Mouse (Mus musculus) layer of hippocampus, postnatal 14 days (tissue): Measurements from ENCODE around the gene Smndc1. TPM values are rescaled to one million over a fixed set of nuclear protein-coding genes. Genes with fewer than 3 reads are reported as not detected.

ENCODE experiments used
- DNase-seq, 2 experiments: peaks; one replicate each; pipeline ENCODE4 v3.0.0; 2021 to 2022; ENCODE audit warnings: low spot score in 2 of 2, mixed read lengths in 1 of 2
- total RNA-seq, 2 experiments: library from RNA; stranded (reverse); gene quantifications; 2 replicates each; pipeline ENCODE4 v1.2.3; 2021

Gene Smndc1
- total RNA-seq, 2 experiments from 2014 or later, result 34.9 to 36.8 TPM

DNA sequence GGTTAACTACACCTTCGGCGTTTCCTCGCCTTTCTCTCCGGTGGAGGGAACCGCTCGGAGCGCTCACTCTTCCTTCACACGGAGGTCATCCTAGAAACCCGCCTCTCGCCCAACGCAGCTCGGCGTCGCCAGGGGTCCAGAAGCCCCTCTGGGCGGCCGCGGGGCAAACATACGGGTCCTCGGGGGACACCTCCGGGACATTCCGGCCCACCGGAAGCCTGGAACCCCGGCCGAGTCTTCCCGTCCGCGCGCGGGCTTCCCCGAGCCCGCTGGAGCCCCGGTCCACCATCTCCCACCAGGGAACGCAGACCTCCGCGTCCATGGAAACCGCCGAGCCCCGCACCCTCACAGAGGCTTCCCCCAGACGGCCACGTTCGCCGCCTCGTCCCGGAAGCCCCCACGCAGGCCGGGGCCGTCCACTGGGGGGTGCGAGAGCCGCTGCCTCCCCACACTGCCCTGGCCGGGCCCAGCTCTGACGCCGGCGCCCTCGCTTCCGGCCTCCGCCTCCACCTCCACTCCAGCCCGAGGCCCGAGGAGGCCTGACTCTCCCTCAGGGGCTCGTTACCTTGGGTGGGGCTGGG lies 437 bp downstream of the Smndc1 start:
- no peak for DNase-seq

DNA sequence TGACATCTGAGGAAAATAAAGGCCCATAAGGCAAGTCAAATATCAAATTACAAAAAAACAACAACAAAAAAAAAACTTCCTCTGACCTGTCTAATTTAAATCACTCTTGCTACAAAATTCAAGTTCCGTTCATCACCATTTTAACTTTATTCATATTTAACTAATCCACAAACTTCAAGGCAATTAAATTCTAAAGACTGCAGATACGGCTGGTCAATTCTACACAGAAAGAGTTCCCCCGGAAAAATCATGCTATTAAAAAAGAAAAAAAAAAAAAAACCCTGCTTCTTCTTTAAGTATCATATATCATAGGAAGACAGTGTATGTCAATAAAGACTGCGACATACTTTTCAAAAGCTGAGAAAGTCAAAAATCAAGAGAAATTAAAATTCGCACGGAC lies 961 bp downstream of the Smndc1 start:
- no peak for DNase-seq

DNA sequence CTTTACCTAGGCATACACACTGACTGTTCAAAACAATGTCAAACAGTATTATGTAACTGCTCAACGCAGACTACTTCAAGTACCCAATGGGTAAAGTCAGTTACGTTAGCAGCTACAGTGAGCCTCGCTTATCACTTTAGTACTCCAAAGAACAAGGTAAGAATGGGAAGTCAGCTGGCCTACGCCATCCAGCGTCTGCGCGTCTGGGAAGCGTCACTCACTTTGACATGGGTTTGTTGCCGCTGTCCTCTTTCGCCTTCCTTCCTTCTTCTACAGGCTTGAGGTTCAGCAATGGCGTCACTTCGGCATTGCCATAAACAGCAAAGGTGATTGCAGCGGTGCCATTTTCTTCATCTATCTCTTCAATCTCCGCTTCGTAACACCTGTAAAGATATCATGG lies 7.0 kb downstream of the Smndc1 start:
- no peak for DNase-seq

DNA sequence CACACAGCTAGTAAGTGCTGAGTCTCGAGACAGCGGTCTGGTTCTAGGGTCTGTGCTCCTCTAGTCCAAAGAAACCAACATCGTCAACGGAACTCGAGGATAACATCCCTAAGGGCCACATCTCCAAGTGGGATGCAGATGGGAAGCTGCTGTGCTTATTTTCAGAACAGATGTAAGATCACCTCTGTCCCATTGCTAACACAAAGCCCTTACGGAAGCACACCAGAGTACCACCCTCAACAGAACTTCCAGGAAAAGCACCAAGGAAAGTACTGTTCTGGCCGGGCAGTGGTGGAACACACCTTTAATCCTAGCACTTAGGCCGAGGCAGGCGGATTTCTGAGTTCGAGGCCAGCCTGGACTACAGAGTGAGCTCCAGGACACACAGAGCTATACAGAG lies 12.0 kb downstream of the Smndc1 start:
- no peak for DNase-seq

DNA sequence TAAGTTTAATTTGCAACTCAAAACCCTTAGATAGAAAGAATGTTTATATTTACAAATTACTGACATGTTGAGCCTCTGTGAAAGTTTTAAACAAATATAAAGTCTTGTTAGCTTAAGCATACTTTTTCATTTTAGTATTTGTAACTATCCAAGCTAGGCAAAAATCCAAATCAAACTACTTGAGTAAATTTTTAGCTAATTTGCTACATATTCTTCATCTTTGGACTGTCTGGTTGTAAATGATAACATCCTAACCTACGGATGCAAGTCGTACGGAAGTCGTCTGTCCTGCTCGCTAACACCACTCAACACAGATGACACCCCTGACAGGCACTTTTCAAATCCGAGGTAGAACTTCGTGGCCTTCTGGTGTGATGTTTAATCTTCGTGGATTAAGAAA lies 12.7 kb downstream of the Smndc1 start:
- DNase-seq, result no peak

DNA sequence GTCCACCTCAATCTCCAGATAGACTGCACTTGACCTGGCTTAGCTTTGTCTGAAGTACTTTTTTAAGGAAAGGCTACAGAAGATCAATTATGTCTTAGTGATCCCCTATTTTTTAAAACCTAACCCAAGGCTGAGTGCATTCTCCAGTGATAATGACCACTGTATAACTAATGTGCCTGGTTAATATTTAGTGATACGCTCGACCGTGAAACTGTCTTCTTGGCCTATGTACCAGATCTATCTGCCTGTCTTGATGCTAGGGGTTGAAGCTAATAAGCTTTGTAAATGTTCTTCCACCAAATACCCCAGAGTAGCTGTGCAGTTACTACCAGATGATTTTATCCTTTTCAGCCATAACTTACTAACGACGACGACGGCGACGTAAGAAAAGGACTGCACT lies 14.6 kb downstream of the Smndc1 start:
- no peak for DNase-seq

DNA sequence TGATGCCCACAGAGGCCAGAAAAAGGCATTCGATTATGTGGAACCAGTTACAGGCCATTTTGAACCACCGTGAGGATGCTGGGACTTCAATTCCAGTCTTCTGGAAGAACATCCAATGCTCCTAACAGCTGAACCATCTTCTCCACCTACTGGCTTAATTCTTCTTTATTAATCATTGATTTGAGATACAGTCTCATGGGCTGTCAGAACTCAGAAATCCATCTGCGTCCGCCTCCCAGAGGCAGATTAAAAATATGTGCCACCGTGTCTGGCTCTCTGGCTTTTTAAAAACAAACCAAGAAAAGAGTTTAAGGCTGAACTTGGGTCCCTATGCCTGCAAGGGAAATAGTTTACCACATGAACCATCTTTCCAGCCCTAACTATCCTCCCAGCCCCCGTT lies 15.1 kb downstream of the Smndc1 start:
- no peak for DNase-seq

DNA sequence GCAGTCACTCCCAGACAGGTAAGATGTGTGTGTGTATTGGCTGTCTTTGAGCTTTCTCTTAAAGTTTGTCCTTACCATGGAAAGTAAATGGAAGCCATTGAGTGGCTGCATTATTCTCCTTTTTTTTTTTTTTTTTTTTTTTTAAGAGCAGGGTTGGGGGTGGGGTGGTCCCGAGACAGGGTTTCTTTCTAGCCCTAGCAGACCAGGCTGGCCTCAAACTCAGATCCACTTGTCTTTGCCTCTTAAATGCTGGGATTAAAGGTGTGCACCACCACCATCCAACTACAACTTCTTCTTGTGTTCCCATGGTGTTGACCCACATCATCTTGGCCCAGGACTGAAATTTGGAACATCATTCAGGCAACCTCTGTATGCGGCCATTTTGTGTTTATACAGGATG lies 16.8 kb downstream of the Smndc1 start:
- DNase-seq, result no peak

DNA sequence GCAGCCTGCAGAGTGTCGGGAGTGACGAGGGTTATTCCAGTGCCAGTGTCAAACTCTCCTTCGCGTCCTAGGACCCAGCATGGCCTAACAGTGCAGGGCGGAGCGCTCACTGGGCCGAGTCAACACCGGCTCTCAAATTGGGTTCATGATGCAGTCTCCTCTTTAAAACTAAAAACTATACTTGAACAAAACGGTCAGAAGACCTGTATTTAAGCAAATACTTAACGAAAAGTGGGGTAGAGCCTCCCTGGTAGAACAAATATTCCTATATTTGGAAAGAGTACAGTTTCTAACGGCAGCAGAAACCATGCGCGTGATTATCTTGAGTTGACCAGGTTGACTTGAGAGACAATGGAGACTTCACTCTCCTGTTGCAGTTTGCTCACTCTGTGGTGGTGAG lies 18.7 kb downstream of the Smndc1 start, which contains the start of gene Gm10197:
Gene Gm10197, minus strand, starts transcription at position 101 of the 400 bp plus-strand sequence.
- DNase-seq, result no peak

DNA sequence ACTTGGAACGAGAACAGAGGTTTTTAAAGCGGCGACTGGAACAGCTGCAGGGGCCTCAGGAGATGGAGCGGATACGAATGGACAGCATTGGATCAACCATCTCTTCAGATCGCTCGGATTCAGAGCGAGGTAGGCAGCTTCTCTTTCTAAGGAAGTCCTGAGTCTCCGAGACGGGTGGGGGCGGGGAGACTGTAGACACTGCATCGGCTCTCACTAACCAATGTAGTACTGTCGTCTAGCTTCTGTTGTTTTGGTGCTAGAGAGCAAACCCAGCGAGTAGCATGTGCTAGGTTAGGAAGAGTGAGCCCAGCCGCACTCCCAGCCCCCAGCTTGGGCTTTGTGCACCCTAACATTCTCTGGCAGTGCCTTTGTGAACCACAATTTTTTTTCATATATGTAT lies 20.1 kb downstream of the Smndc1 start:
- no peak for DNase-seq

DNA sequence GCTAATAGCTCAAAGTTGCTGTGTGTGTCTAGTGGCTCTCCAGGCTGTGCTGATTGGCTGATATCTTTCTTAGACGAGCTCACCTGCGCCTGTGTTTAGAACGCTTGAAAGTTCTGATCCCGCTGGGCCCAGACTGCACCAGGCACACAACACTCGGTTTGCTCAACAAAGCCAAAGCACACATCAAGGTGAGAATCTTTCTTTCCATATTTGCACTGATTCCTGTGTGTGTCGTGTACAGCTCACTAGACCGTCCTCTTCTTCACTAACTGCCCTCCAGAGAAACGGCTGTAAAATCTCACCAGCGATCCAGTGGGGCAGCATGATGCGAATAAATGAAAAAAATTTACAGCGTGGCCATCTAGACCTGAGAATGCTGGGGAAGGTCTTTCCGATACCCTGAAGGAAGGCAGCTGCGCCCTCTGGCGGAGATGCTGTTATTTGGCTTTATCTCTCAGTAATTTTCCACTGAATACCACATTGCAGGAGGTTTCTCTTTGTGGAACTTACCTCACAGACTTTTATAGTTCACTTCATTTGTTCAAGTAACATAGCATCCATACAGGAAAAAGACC lies 20.8 kb downstream of the Smndc1 start:
- DNase-seq, result peak; percentile 80 to 88

DNA sequence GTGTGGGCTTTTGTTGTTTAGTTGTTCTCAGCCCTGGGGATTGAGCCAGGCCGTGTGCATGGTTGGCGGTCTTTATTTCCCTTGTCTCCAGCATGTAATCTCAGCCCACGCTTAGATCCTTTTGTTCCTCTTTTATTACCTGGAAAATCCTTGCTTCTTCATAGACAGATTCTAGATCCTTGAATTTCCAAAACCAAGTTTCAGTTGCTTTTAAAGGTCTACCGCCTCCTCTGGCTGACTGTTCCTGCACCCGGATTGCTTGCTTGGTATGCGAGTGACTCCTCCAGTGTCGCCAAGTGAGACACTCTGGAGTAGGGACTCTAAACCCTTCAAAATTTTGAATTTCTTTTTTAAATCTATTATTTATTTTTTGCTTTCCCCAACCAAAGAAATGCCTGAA lies 23.5 kb downstream of the Smndc1 start:
- no peak for DNase-seq

DNA sequence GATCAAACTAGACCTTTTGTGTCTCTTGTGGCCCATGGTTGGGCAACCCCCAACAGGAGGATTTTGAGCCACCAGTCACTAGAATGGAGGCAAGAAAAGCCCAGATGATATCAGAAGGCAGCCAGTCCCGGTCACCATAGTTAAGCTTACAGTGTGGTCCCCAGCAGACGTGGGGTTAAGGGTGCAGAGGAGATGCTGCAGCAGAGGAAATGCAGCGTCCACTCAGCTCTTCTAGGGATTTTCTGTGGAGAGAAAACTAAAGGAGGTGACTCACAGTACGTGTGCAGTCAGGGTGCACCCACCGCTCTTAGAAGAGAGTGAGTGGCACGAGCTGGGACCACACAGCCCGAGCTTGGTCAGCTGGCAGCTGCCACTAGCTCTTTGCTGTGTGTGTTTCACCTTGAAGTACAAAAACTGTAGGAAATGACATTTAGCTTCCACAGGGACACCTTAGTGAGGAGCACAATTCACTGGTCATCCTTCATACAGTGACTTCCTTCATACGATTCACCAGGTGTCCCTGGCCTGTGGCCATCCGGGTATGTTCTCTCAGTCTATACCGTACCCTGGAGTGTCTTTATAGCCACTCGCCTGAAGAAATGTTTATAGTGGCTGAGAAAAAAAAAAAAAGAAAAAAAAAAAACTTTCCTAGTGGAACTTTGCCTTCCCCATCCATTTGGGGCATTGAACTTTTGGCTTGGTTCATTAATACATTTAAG lies 24.2 kb downstream of the Smndc1 start:
- DNase-seq, result no peak

DNA sequence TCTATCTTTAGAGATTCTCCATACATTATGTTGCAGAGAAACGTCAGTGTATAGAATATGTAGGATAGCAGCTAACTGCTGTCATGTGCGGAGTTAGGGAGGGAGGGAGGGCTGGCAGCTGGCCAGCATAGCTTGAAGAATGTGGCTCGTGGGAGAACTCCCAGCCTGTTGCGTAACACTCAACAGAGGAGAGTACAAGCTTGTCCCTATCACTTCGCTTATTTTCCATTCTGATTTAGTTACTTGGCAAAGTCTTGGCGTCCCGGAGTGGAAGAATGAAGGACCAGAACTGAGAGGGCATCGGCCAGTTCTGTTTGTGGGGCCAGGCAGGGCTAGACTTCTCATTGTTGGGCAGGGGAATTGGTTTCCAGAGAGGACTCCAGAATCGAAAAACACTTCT lies 25.4 kb downstream of the Smndc1 start:
- DNase-seq, result peak in 1 of 2 experiments; percentile 73

DNA sequence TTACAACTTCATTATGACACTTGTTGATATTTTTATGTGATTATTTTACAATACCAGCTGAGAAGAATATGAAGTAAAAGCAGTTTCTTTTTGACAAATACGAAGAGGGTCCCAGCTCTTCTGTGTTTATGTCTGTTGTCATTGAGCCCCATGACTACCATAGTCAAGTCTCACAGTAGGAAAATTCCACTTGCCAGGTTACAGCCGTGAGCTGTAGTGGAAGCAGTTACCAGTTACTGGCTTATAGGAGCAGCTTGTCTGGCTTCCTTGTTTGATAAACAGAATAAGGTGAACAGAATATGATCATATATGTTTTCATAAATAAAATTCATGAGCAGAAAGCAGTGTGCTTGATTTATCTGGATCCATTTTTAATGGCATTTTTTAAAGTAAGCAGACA lies 25.8 kb downstream of the Smndc1 start:
- DNase-seq, result no peak

DNA sequence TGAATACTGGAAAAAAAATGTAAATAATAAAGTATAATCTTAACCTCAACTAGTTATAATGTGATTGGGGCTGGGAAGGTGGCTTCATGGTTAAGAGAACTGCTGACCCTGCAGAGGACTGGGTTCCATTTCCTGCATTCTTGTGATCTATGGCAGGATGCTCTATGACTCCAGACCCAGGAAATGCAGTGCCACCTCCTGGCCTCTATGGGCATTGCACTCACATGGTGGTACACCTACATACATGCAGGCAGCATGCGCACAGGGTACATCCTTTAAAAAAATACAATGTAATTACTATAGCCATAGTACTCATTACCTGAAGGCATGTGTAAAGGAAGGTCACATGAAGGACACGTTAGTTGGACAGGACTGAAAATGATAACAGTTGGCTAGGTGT lies 27.4 kb downstream of the Smndc1 start:
- DNase-seq, result no peak

DNA sequence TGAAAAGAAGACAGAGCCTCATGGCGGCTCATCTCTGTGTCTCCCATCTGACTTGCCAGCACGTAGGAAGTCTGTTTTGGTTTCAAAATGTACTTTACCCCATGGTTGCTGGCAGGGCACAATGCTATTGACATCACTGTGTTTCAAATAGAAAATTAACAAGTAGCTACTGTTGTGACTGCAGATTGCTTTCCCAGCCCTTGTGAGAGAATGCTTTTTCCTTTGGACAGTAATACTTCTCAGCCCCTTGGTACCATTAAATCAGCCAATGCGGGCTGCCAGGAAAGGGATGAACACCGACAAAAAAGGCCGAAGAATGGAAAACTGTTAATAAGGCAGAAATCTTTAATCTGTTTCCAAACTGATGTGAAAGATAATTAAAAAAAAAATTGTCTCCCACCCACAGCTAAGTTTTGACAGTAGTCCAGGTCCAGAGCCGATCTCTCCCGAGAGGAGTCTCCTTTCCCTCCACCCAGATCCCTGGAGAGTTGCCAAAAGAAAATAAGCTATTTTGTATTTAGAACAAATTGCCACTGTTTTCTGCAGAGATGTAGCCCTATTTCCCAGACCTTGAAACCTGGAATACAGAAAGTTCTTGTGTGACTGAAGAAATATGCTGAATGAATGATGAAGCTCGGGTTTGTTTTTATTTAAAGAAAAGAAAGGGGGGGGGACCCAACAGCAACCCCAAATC lies 30.0 kb downstream of the Smndc1 start:
- DNase-seq, result peak; percentile 52 to 86

DNA sequence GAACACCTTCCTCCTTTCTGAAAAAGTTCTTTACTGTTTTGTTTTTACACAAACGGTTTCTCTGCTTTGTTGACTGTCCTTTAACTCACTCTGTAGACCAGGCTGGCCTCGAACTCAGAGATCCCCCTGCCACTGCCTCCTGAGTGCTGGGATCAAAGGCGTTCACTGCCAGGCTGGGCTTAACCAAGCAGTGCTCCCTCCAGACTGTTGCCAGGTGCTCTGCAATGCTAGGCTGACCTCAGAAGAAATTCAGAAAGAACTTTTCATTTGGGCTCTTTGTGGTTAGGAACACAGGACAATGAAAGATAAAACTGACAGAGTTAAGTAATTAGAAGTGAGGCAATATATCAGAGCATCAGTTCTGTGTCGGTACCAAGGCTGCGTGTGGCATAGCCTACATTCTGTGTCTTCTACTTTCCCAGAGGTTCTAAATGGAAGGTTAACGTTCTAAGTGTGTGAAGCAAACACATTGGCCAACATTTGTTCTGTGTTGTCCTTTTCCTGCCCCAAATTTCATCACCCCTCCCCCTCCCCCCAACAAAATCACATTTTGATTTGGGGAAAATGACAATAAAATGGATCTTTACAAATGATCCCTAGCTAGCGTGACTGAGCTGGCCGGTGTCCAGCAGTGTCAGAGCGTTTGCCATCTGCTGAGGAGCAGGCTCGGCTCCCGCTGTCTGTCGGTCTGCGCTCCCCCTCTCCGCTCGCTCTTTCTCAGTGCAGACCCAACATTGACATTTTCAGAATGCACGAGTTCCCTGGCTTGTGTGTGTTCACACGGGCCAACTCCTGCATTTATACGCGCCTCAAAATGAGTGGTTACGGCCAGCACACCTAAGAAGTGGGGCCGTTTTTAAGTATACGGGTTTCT lies 31.0 kb downstream of the Smndc1 start:
- DNase-seq, result peak; percentile 65 to 84

DNA sequence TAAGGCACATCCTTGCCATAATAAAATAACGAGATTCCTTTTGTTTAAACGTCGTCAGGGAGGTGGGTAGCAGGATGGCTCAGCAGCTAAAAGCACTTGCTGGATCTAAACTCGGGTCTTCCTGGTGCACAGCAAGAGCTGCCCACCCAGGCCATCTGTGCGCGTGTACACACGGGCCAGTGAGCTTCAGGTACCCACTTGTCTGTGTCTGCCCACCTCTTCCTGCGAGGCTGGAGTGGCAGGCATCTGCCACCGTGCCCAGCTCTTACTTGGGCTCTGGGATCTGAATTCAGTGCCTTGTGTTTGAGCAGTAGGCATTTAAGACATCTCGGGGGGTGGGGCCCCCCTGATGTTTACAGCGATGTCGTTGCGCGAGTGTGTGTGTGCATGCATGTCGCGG lies 35.3 kb downstream of the Smndc1 start:
- DNase-seq, result no peak

DNA sequence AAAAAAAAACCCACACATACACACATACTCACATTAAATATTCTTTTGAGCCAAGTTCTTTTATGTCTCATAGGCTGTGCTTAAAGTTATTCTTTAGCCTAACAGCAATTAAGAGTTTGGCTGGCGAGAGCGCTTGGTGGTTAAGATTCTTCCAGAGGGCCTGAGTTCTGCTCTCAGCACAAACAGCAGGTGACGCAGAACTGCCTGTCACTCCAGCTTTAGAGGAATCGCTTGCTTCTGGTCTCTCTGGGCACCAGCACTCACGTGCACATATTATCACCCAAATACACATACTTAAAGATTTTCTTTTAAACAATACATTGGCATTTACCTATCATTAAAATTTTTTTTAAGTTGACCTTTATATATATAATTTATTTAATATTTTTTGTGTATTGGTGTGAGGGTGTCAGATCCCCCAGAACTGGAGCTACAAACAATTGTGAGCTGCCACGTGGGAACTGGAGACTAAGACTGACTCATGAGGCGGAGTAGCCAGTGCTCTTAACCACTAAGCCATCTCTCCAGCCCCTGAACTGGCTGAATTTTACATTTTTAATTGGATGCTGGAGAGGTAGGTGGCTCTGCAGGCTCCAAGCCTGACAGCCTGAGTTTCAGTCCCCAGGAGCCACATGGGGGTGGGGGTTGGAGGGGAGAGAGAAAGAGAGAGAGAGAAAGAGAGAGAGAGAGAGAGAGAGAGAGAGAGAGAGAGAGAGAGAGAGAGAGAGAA lies 35.9 kb downstream of the Smndc1 start:
- DNase-seq, result no peak

DNA sequence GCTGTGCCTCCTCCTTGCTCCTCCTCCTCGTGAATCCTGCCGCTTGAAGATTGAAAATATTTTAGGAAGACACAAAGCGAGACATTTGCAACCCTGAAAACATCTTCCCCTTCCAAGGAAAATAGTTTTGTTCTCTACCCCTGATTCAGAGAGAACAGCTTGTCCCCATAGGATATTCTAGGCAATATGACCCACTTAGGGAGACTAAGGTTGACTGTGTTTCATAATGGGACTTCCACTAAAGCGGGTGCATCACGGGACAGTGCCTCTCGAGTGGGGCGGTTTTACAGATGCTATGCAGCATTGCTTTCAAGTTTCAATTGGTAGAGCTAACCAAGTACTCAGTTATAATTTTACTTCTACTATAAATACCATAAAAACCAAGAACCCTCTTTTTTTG lies 36.5 kb downstream of the Smndc1 start:
- no peak for DNase-seq
